Mouse (Mus musculus): ENCODE measurements around the gene Evx2. TPM values are rescaled to one million over a fixed set of nuclear protein-coding genes. Genes with fewer than 3 reads are reported as not detected.

Gene Evx2
- total RNA-seq, 1 experiment from 2014 or later, result not detected

DNA sequence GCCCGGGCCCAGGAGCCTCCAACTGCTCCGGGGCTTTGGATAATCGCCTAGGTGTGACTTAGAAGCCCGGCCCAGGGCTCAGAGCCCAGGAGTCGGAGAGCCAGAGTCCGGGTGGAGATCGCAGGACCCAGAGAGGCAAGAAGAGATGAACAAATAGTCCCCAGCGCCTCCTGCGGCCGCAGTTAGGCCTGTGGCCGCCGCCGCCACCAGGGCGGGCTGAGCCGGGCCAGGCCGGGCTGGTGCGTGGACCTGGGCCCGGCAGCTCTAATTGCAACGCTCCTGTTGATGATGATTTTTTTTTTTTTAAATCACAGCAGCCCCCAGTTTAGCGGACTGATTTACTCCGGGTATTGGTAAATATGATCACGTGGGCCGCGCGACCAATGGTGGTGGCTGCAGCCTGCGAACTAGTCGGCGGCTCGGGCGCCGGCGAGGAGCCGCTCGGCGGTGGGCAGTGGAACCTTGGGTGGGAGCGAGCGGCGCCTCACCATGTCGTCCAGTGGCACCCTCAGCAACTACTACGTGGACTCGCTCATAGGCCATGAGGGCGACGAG lies 38.3 kb upstream of the Evx2 start, which contains the start of gene Hoxd9:
TSS of gene Hoxd9 (plus strand) at position 161 of the 555 bp plus-strand sequence.
- no peak for ATAC-seq (replicated peaks in 1 of 2; ENCODE audit: insufficient read depth in 1 of 2, low FRiP score in 2 of 2, low TSS enrichment in 1 of 2, low read depth in 1 of 2, poor library complexity in 2 of 2, severe bottlenecking in 2 of 2)

DNA sequence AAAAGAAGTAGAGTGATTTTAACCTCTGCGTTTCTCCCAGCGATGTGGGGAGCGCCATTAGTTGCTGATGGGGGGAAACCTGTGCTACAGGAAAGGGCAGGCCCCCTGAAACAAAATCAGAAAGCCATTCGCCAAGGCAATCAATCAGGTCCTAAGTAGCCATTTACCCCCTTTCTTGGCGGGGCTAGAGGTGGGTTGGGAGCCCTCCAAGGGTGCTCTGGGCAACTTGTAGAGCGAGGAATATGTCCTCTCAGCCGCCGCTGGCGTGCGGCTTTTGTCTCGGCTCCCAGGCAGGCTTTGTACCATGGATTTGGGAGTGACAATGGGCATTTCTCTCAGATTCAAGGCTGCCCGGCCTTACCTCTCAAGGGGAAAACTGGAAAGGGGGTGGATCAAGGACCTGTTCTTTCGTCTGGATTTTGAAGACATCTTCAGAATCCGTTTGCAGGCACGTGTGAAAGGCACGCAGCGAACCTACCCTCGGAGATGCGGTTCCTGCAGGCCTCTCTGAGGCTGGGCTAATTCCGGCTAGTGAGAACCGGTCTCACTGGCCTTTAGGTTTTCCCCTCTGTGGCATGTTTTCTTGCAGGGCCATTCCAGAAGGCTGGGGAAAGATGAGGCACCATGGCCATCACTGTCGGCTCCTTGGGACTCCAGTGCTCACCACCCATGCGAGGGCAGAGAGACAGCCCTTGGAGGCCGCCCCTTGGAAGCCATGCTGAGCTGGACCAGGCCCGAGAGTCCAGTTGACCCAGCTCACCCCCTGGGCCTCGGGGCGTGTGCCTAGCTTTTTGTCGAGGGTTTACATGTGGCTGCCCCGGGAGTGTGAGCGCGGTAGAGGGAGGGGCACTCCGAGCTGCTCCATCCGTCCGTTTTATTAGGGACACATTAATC lies 37.3 kb upstream of the Evx2 start:
- ATAC-seq (replicated peaks in 1 of 2; ENCODE audit: insufficient read depth in 1 of 2, low FRiP score in 2 of 2, low TSS enrichment in 1 of 2, low read depth in 1 of 2, poor library complexity in 2 of 2, severe bottlenecking in 2 of 2), result no peak

DNA sequence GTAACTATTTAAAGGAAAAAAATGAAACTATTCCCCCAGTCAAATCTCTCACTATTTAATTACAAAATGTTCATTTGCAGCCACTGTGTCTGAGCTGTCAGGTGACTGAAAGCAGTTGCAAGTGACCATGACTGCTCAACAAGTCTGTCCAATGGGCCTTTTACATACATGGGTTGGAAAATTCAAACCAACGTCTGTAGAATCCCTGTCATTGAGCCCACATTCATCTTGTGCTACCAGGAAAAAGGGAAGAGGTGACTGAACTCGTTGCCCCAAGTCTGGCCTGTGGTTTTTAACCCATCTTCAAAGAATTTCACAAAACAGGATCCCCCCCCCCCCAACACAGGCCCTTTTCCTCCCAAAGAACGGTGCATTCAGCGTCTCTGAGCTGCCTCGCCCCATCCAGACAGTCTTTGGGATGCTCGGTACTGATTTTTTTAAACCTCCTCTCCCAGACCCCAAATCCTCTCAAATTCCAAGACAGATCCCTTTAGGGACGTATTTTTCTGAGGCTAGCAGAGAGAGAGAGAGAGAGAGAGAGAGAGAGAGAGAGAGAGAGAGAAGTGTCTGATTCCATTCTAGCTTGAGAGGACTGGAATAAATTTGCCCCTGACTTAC lies 36.6 kb upstream of the Evx2 start:
- no peak for ATAC-seq (replicated peaks in 1 of 2; ENCODE audit: insufficient read depth in 1 of 2, low FRiP score in 2 of 2, low TSS enrichment in 1 of 2, low read depth in 1 of 2, poor library complexity in 2 of 2, severe bottlenecking in 2 of 2)

DNA sequence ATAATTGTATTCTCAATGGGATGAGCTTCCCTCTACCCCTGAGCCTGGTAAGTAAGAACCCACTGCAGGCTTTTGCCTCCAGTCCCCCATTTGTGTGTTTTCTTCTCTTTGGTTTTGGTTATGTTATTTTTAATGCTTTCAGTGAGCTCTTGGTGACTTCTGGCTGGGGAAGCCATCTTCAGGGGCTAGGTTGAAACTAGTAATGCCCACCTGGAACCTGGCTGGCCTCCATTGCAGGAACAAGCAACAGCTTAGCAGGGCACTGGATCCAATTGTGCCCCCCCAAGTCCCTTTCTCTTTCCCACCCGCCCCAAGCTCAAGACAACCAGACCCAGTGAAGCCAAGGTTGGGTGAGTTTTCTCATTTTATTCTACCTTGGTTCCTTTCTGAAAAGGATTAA lies 36.0 kb upstream of the Evx2 start:
- ATAC-seq (replicated peaks in 1 of 2; ENCODE audit: insufficient read depth in 1 of 2, low FRiP score in 2 of 2, low TSS enrichment in 1 of 2, low read depth in 1 of 2, poor library complexity in 2 of 2, severe bottlenecking in 2 of 2), result no peak

DNA sequence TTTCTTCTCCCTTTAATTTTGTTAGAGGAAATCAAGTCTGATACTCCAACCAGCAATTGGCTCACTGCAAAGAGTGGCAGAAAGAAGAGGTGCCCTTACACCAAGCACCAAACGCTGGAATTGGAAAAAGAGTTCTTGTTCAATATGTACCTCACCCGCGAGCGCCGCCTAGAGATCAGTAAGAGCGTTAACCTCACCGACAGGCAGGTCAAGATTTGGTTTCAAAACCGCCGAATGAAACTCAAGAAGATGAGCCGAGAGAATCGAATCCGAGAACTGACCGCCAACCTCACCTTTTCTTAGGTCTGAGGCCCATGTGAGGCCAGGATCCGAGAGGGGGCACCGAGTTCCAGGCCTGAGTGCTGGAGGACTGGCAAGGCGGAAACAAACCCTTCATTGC lies 34.7 kb upstream of the Evx2 start:
- ATAC-seq (replicated peaks in 1 of 2; ENCODE audit: insufficient read depth in 1 of 2, low FRiP score in 2 of 2, low TSS enrichment in 1 of 2, low read depth in 1 of 2, poor library complexity in 2 of 2, severe bottlenecking in 2 of 2), result no peak

DNA sequence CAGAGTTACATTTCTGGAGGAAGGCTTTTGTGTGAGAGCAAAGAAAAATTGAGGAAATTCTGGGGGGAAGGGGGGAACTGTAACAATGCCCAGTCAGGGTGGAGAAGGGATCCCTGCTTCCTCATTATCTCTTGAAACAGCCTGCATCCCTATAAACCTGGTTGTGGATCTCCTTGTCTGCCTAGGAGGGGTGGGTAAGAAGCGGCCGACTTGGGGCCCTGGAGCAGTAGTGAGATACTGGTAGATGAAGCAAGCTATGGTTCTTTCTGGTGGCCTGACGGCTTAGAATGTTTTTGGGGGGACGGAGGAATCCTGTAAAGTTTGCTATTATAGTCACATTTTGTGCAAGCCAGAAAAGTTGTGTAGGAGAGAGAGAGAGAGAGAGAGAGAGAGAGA lies 34.1 kb upstream of the Evx2 start:
- ATAC-seq (replicated peaks in 1 of 2; ENCODE audit: insufficient read depth in 1 of 2, low FRiP score in 2 of 2, low TSS enrichment in 1 of 2, low read depth in 1 of 2, poor library complexity in 2 of 2, severe bottlenecking in 2 of 2), result no peak

DNA sequence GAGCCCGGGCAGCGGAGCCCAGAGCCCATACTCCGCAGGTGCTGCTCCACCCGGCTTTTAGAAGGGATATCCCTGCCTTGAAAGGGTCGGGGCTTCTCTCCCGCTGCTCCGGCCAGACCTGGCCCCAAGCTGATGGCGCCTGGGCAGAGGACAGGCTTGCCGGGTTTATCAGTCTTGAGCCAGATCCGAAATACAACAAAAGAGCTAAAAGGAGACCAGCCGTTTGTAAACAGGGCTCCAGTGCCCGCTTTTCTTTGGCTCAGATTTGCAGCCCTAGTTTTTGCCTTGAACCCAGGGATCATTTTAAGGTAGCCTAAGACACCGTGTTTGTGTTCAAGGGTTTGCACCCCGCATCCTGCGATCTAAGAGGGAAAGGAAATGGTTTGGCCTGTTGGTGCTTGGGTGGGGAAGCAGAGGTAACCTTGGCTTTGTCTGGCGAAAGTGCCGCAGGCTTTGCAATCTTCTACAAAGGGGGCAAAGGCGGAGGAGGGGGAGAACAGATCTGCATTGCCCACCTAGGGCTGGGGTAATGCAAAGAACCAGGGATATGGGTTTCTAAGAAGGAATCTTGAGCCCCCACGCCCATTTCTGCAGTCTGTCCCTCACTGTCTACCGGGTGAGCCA lies 33.6 kb upstream of the Evx2 start:
- ATAC-seq (replicated peaks in 1 of 2; ENCODE audit: insufficient read depth in 1 of 2, low FRiP score in 2 of 2, low TSS enrichment in 1 of 2, low read depth in 1 of 2, poor library complexity in 2 of 2, severe bottlenecking in 2 of 2), result no peak

DNA sequence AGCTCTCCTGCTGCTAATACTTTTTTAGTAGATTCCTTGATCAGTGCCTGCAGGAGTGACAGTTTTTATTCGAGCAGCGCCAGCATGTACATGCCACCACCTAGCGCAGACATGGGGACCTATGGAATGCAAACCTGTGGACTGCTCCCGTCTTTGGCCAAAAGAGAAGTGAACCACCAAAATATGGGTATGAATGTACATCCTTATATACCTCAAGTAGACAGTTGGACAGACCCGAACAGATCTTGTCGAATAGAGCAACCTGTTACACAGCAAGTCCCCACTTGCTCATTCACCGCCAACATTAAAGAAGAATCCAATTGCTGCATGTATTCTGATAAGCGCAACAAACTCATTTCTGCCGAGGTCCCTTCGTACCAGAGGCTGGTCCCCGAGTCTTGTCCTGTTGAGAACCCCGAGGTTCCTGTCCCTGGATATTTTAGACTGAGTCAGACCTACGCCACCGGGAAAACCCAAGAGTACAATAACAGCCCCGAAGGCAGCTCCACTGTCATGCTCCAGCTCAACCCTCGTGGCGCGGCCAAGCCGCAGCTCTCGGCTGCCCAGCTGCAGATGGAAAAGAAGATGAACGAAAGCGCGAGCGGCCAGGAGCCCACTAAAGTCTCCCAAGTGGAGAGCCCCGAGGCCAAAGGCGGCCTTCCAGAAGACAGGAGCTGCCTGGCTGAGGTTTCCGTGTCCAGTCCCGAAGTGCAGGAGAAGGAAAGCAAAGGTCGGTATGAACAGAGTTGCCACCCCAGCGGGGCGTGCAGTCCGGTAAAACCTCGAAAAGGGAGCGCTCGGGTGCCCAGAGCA lies 32.8 kb upstream of the Evx2 start:
- ATAC-seq (replicated peaks in 1 of 2; ENCODE audit: insufficient read depth in 1 of 2, low FRiP score in 2 of 2, low TSS enrichment in 1 of 2, low read depth in 1 of 2, poor library complexity in 2 of 2, severe bottlenecking in 2 of 2), result no peak

DNA sequence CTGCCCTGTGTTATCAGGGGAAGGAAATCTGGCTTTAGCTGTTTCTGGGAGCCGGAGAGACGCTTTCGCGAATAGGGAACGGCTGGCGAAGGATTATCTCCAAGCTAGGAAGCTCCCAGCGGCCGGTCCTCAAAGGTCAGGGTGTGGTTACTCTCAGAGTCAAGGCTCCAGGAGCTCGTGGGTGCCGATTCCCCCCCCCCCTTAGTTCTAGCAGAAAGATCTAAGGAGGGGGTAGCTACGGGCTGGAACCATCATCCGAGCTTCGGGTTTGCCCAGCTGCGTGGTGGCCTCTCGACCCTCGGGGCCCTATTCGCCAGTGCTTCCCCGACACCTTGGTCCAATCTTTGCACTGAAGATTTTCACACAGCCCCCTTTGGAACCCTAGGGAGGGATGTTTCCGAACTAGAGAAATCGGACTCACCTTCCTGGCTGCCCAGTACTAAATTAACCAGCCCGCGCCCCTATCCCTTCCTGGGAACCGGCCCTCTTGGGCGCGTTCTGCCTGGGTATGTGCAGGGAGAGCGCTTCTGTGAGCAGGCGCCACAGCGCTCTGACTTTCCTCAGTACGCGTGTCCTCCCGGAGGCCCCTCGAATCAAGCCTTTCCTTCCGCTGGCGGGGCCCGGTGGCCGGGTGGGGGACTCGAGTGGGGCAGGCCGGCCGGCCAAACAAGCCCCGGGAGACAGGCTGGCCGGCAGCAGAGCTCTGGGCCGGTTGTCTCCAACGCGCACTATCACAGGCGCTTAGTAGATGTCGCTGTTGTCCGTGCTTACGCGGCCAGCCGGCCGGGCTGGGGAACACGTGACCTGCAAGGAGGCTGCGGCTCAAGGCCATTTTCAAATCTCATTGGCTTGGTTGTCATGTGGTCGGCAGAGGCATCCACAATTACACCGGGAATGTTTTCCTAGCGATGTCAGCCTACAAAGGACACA lies 31.9 kb upstream of the Evx2 start, which contains the start of gene Hoxd10:
TSS of gene Hoxd10 (plus strand) at position 903 of the 930 bp plus-strand sequence.
- no peak for ATAC-seq (replicated peaks in 1 of 2; ENCODE audit: insufficient read depth in 1 of 2, low FRiP score in 2 of 2, low TSS enrichment in 1 of 2, low read depth in 1 of 2, poor library complexity in 2 of 2, severe bottlenecking in 2 of 2)

DNA sequence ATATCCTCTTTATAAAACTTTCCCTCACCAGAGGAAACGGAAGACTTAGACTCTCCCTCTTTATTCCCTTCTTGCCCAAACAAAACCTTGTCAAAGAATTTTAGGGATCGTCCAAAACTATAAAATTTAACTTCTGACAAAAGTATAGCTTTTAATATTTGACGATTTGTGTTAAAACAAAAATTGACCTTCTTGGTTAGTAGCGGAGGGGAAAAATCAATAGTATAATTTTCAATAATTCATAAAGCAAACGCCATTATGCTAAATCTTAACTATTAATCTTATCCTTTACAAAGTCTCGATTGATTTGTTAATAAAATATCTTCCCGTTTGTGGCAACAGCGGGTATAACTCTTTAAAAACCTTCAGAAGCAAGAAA lies 31.0 kb upstream of the Evx2 start:
- no peak for ATAC-seq (replicated peaks in 1 of 2; ENCODE audit: insufficient read depth in 1 of 2, low FRiP score in 2 of 2, low TSS enrichment in 1 of 2, low read depth in 1 of 2, poor library complexity in 2 of 2, severe bottlenecking in 2 of 2)

DNA sequence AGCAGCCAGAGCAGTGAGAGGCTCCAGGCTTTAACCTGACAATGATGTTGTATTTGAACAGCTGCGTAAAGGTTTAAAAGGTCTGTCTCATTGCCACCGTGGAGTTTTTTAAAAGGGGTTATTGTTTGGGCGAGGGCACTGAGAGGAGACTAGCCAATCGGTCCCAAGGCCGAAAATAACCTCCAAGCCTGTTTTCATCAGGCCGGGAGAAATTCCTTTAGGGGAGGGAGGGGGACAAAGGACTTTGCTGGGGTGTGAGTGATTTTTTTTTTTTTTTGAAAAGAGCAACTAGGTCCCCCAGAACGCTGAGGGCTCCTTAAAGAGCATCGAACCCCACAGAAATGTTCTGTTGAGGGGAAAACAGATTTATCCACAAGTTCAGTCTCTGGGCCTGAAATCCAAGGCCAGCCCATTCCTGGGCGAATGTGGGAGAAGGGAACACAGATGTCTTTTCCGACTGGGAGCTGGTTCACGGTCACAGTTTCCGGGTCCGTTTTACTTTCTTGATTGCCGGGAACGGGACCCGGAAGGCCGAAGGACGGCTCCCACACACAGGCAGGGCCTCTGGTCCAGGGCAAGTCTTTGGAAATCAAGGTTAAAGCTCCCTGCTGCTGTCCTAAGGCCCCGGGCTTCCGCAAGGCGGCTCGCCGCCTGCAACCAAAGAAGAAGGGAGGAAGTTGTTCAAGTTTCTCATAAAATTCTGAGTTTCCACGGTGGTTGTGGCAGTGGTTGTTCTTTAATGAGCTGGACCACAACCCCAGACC lies 30.4 kb upstream of the Evx2 start:
- ATAC-seq (replicated peaks in 1 of 2; ENCODE audit: insufficient read depth in 1 of 2, low FRiP score in 2 of 2, low TSS enrichment in 1 of 2, low read depth in 1 of 2, poor library complexity in 2 of 2, severe bottlenecking in 2 of 2), result no peak

DNA sequence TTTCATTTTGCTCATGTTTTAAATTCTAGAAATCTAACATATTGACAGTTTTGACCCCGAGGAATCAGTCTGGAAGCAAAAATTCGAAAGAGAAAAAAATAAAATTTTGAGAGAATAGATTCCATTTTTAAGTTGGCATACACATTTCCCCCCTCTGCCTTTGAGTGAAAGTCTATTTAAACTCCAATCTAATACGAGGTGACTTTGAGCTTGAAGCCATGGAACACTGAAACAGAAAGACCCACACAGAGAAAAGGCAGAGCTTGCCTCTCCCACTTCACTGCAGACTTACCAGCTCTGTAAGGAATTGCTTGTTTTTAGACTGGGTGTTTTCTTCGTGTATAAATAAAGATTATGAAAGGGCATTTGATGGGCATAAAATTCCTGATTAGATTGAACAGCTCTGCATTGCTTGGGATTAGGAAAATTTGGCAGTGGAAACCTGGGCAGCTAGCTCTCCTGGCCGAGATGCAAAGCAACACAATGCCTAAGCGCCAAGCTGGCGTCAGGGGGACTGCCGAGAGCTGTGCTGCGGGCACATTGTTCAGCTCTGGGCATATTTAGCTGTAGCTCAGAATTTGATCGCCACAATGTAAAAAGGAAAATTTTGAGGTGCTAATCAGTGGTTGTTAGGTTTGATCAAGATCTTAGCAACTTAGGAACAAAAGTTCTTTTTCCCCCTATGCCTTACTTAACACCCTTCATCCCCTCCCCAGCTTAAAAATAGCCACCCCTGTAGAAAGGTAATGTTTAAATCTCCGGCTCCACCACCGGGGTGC lies 29.6 kb upstream of the Evx2 start:
- ATAC-seq (replicated peaks in 1 of 2; ENCODE audit: insufficient read depth in 1 of 2, low FRiP score in 2 of 2, low TSS enrichment in 1 of 2, low read depth in 1 of 2, poor library complexity in 2 of 2, severe bottlenecking in 2 of 2), result no peak

DNA sequence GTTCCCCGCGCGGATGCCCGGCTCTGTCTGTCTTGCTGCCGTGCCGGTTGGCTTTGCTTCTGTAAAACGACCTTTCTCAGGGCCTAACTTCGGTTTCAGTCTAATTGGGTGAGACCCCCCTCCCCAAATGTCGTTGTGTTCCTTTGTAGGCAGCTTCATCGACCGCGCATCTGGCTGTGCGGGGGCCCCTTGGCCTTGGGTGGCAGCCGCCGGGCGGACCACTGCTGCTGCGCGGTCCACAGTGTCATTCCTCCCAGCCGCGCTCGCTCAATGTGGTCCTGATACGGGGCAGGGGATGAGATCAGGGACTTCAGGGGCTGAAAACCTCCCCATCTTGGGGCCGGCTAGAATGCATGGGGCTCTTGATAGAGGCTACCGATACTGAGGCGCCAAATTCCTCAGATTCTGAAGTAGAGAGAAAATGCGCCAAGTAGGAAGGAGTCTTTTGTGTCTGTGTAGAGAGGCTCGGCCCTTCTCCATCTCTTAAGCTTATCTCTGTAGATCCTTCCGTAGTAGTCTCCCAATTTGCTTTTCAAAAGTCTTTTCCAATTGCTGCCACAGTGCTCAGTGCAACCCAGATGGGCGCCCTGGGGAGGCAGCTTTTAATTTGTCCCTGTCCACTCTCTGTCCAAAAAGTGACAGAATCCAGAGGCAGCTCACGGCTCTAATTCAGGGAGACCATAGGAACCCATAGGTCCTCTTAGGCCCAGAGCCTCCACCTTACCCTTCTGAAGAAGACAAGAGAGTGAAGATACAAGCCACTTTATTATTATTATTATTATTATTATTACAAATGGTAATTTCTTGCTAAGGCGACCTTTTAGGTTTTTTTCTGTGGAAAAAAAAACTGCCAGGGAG lies 28.6 kb upstream of the Evx2 start:
- no peak for ATAC-seq (replicated peaks in 1 of 2; ENCODE audit: insufficient read depth in 1 of 2, low FRiP score in 2 of 2, low TSS enrichment in 1 of 2, low read depth in 1 of 2, poor library complexity in 2 of 2, severe bottlenecking in 2 of 2)

DNA sequence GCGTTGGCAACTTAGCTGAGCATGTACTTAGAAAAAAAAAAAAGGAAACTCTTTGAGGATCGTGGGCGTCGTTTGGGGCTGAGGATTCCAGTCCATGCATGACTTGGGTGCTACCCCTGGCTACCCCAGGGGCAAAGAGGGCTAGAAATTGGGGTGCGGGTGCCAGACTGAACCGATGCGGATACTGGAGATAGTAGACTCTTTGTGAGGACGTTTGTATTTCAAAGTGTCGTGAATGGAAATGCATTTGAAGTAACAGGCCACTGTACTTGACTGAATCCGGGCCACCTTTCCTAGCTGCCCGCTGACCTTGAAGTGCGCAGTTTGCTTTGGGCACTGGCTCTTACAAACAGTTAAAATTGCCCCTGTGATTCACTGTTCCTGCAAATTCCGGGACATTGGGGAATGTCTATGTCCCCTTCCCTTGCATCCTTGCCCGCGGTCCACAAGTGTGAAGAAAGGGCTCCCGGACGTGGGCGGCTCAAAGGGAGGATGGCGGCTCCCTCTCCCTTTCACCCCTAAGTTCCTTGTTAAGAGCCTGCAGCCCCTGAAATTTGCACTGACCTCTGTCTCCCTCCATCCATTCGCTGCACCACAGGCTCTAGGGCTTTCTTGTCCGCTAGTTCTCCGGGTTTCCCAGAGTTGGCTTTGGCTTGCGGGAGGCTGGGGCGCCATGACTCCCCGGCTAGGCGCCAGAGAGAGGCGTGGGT lies 27.8 kb upstream of the Evx2 start:
- ATAC-seq (replicated peaks in 1 of 2; ENCODE audit: insufficient read depth in 1 of 2, low FRiP score in 2 of 2, low TSS enrichment in 1 of 2, low read depth in 1 of 2, poor library complexity in 2 of 2, severe bottlenecking in 2 of 2), result no peak

Measured in hematopoietic stem cell, adult 5-6 weeks (primary cell).